Mouse (Mus musculus): ENCODE results near the gene Qk. TPM values are rescaled to one million over a fixed set of nuclear protein-coding genes. Genes with fewer than 3 reads are reported as not detected.

Qk gene
- polyA plus RNA-seq, 2 experiments: 9.5 to 29.4 TPM

- DNase-seq (ENCODE audit: low read depth in 3 of 3, low spot score in 3 of 3): no peak
- TF ChIP-seq EP300 (IDR thresholded peaks at IDR 0.05; ENCODE audit: low read depth) (no peak), CTCF (IDR thresholded peaks at IDR 0.05; ENCODE audit: low read depth) (no peak)
- peaks cover 0 to 7% of the 10 kb centered on the region in 2 experiments; a peak in 3 of 4 replicates for H3K4me1 ChIP-seq (replicated peaks; ENCODE audit: control insufficient read depth in 2 of 2, insufficient read depth in 2 of 2, low read length in 1 of 2)
- peak overlapping the region; percentile 11; the same call in 1 of the 2 replicates for H3K4me2 ChIP-seq (ENCODE audit: low read depth)
- 40% methylated on average over 1 of the region's 1 CpGs for WGBS (ENCODE audit: insufficient replicate concordance)
- H3K36me3 ChIP-seq (replicated peaks; ENCODE audit: control insufficient read depth, insufficient read depth, low read depth): no peaks in the 10 kb centered on the region
- peaks cover 4% of the 10 kb centered on the region; the same call in 1 of the 2 replicates for H3K27me3 ChIP-seq (ENCODE audit: control insufficient read depth, insufficient read depth, low read length)
- no peak overlapping the region for H3K27ac ChIP-seq
- H3K9me3 ChIP-seq (ENCODE audit: control insufficient read depth, low read length): no peaks in the 10 kb centered on the region
- no peak overlapping the region for H3K4me3 ChIP-seq (ENCODE audit: insufficient read depth in 1 of 2, low read depth in 2 of 2, low read length in 2 of 2)
- ATAC-seq (ENCODE audit: insufficient read depth): no peak
- H3K9ac ChIP-seq (replicated peaks): no peak overlapping the region
Observed at GRCm38 (mm10) chr17:10321092-10321491, 1.4 kb upstream of the Qk start.

GRCm38 (mm10) chr17:10320456-10320790, 769 bp upstream of the Qk start:
- peak overlapping the region; percentile 83 for H3K4me2 ChIP-seq (ENCODE audit: low read depth)
- no peak overlapping the region for H3K27ac ChIP-seq
- no peaks in the 10 kb centered on the region for H3K9me3 ChIP-seq (ENCODE audit: control insufficient read depth, low read length)
- peaks cover 0 to 5% of the 10 kb centered on the region in 2 experiments; a peak in 3 of 4 replicates for H3K4me1 ChIP-seq (replicated peaks; ENCODE audit: control insufficient read depth in 2 of 2, insufficient read depth in 2 of 2, low read length in 1 of 2)
- no peak for DNase-seq (ENCODE audit: low read depth in 3 of 3, low spot score in 3 of 3)
- peak overlapping the region; percentile 83 to 95 for H3K4me3 ChIP-seq (ENCODE audit: insufficient read depth in 1 of 2, low read depth in 2 of 2, low read length in 2 of 2)
- no peaks in the 10 kb centered on the region for H3K36me3 ChIP-seq (replicated peaks; ENCODE audit: control insufficient read depth, insufficient read depth, low read depth)
- 19% methylated on average over 10 of the region's 10 CpGs for WGBS (ENCODE audit: insufficient replicate concordance)
- no peak for TF ChIP-seq CTCF (IDR thresholded peaks at IDR 0.05; ENCODE audit: low read depth)
- no peak for TF ChIP-seq EP300 (IDR thresholded peaks at IDR 0.05; ENCODE audit: low read depth)
- H3K9ac ChIP-seq (replicated peaks): peak overlapping the region; percentile 85
- no peak for ATAC-seq (ENCODE audit: insufficient read depth)
- peaks cover 4% of the 10 kb centered on the region; the same call in 1 of the 2 replicates for H3K27me3 ChIP-seq (ENCODE audit: control insufficient read depth, insufficient read depth, low read length)

- Histone ChIP-seq H3K4me3 (ENCODE audit: insufficient read depth in 1 of 2, low read depth in 2 of 2, low read length in 2 of 2) (peak overlapping the region; percentile 83 to 95), H3K4me1 (replicated peaks; ENCODE audit: control insufficient read depth in 2 of 2, insufficient read depth in 2 of 2, low read length in 1 of 2) (peaks cover 4 to 7% of the 10 kb centered on the region in 2 experiments), H3K36me3 (replicated peaks; ENCODE audit: control insufficient read depth, insufficient read depth, low read depth) (no peaks in the 10 kb centered on the region), H3K9me3 (ENCODE audit: control insufficient read depth, low read length) (no peaks in the 10 kb centered on the region), H3K27ac (peak overlapping the region; percentile 70), H3K27me3 (ENCODE audit: control insufficient read depth, insufficient read depth, low read length) (peaks cover 4% of the 10 kb centered on the region; the same call in 1 of the 2 replicates), H3K4me2 (ENCODE audit: low read depth) (peak overlapping the region; percentile 83), H3K9ac (replicated peaks) (peak overlapping the region; percentile 85)
- ATAC-seq (ENCODE audit: insufficient read depth) (no peak), DNase-seq (ENCODE audit: low read depth in 3 of 3, low spot score in 3 of 3) (no peak)
- WGBS (ENCODE audit: insufficient replicate concordance): 0% methylated on average over 44 of the region's 46 CpGs
- no peak for TF ChIP-seq EP300 (IDR thresholded peaks at IDR 0.05; ENCODE audit: low read depth)
- TF ChIP-seq CTCF (IDR thresholded peaks at IDR 0.05; ENCODE audit: low read depth): no peak
Observed at GRCm38 (mm10) chr17:10319431-10319684, 296 bp downstream of the Qk start.

- no peaks in the 10 kb centered on the region for H3K36me3 ChIP-seq (replicated peaks; ENCODE audit: control insufficient read depth, insufficient read depth, low read depth)
- H3K4me2 ChIP-seq (ENCODE audit: low read depth): peak overlapping the region; percentile 83
- peak overlapping the region; percentile 74 for H3K27ac ChIP-seq
- under 1% methylated on average over 59 of the region's 153 CpGs for WGBS (ENCODE audit: insufficient replicate concordance)
- peaks cover 4 to 10% of the 10 kb centered on the region in 2 experiments for H3K4me1 ChIP-seq (replicated peaks; ENCODE audit: control insufficient read depth in 2 of 2, insufficient read depth in 2 of 2, low read length in 1 of 2)
- H3K4me3 ChIP-seq (ENCODE audit: insufficient read depth in 1 of 2, low read depth in 2 of 2, low read length in 2 of 2): peak overlapping the region; percentile 83 to 95
- DNase-seq (ENCODE audit: low read depth in 3 of 3, low spot score in 3 of 3): peak; percentile 52 to 57 (median 54)
- H3K27me3 ChIP-seq (ENCODE audit: control insufficient read depth, insufficient read depth, low read length): peaks cover 4% of the 10 kb centered on the region; the same call in 1 of the 2 replicates
- H3K9me3 ChIP-seq (ENCODE audit: control insufficient read depth, low read length): no peaks in the 10 kb centered on the region
- ATAC-seq (ENCODE audit: insufficient read depth): peak; percentile 75
- H3K9ac ChIP-seq (replicated peaks): peak overlapping the region; percentile 91
- TF ChIP-seq CTCF (IDR thresholded peaks at IDR 0.05; ENCODE audit: low read depth): no peak
Observed at GRCm38 (mm10) chr17:10318561-10319430, 858 bp downstream of the Qk start.

GRCm38 (mm10) chr17:10317981-10318551, 1.6 kb downstream of the Qk start:
- H3K9ac ChIP-seq (replicated peaks): peak overlapping the region; percentile 91
- peak overlapping the region; percentile 83 for H3K4me2 ChIP-seq (ENCODE audit: low read depth)
- peak overlapping the region; percentile 83 to 95 for H3K4me3 ChIP-seq (ENCODE audit: insufficient read depth in 1 of 2, low read depth in 2 of 2, low read length in 2 of 2)
- H3K9me3 ChIP-seq (ENCODE audit: control insufficient read depth, low read length): no peaks in the 10 kb centered on the region
- peak; percentile 34; the same call in 1 of the 2 replicates for ATAC-seq (ENCODE audit: insufficient read depth)
- DNase-seq (ENCODE audit: low read depth in 3 of 3, low spot score in 3 of 3): peak in 2 of 3 experiments; percentile 52 to 59
- peaks cover 4% of the 10 kb centered on the region; the same call in 1 of the 2 replicates for H3K27me3 ChIP-seq (ENCODE audit: control insufficient read depth, insufficient read depth, low read length)
- H3K27ac ChIP-seq: peak overlapping the region; percentile 74
- peaks cover 4 to 9% of the 10 kb centered on the region in 2 experiments for H3K4me1 ChIP-seq (replicated peaks; ENCODE audit: control insufficient read depth in 2 of 2, insufficient read depth in 2 of 2, low read length in 1 of 2)
- TF ChIP-seq EP300 (IDR thresholded peaks at IDR 0.05; ENCODE audit: low read depth): no peak
- no peaks in the 10 kb centered on the region for H3K36me3 ChIP-seq (replicated peaks; ENCODE audit: control insufficient read depth, insufficient read depth, low read depth)
- WGBS (ENCODE audit: insufficient replicate concordance): under 1% methylated on average over 45 of the region's 46 CpGs
